ENCODE assay signal across 8 mouse cellular contexts in the genomic region with DNA sequence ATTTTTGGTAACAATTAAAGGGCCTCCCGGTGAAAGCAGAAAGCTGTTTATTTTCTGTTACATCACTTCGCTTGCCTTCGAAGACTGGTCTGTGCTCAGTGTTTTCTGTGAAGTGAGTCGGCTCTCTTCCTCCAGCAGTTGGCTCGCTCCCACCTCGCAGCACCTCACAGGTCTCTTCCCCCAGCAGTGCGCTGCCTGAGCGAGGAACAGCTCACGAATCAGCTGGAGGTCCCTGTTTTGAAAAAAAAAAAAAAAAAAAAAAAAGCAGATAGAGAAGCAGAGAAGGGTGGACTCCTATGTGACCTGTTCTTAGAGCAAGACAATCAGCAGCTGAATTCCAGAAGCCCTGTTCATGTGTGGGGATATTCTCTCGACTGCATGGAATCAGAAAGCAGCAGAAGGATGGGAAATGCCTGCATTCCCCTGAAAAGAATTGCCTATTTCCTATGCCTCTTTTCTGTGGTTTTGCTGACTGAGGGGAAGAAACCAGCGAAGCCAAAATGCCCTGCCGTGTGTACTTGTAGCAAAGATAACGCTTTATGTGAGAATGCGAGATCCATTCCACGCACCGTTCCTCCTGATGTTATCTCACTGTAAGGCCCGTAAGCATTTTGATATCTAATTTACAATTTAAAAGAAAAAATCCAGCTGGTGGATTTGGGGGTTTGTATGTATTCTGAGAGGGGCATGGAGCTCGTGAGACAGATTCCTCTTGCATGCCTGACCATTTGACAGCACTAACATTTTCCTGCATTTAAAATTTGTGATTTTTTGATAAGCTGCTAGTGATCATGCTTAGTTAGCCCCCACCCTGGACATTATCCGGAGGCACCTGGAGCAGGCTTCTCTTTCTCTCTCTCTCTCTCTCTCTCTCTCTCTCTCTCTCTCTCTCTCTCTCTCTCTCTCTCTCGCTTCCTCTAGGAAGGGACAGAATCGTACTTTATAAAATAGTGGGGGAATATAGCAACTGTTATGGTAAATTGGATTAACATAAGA. TPM values are rescaled to one million over a fixed set of nuclear protein-coding genes. Genes with fewer than 3 reads are reported as not detected.
DNase-seq lines count a peak whose midpoint lies in the region; ATAC-seq lines count a peak whose summit lies in the region.

A gene (plus strand): TSS at position 32 of the 996 bp plus-strand sequence.

- 21% methylated on average over 21 of the region's 21 CpGs for WGBS in lung, embryonic 15.5 days
- 24% methylated on average over 21 of the region's 21 CpGs for WGBS in hindbrain, embryonic 13.5 days
- 20% methylated on average over 21 of the region's 21 CpGs for WGBS in midbrain, embryonic 11.5 days

- 0 out of 2 replicates have a peak, but pooled peaks cover 5% of the 10 kb centered on the region for H3K4me1 ChIP-seq in lung, embryonic 15.5 days
- H3K4me1 ChIP-seq in hindbrain, embryonic 13.5 days (replicated peaks) = peaks cover 9% of the 10 kb centered on the region
- peaks cover 8% of the 10 kb centered on the region for H3K4me1 ChIP-seq in midbrain, embryonic 11.5 days (ENCODE audit: control insufficient read depth, insufficient read depth, low read length)

- no peak for DNase-seq in lung, adult 18-20 months
- DNase-seq in cerebellum, postnatal 25 days = peak; percentile 79 to 85
- DNase-seq in midbrain, embryonic 11.5 days (ENCODE audit: low spot score, missing footprints) = peak; percentile 85
- DNase-seq in urinary bladder, postnatal 14 days (ENCODE audit: low spot score) = no peak
- no peak for DNase-seq in urinary bladder, postnatal 4 days (ENCODE audit: low spot score in 2 of 2)
- no peak for DNase-seq in testis, postnatal 14 days (ENCODE audit: low spot score)

- no peak within 1 kb of the TSS for H3K27ac ChIP-seq in lung, embryonic 15.5 days
- H3K27ac ChIP-seq in hindbrain, embryonic 13.5 days = peak within 1 kb of the TSS; percentile 84
- H3K27ac ChIP-seq in midbrain, embryonic 11.5 days (ENCODE audit: low read depth, low read length) = no peak within 1 kb of the TSS; the same call in 1 of the 2 replicates

- H3K4me3 ChIP-seq in lung, embryonic 15.5 days = no peak within 1 kb of the TSS
- peak within 1 kb of the TSS; percentile 31 for H3K4me3 ChIP-seq in hindbrain, embryonic 13.5 days
- peak within 1 kb of the TSS; percentile 18 for H3K4me3 ChIP-seq in midbrain, embryonic 11.5 days (ENCODE audit: low read depth, low read length)

- H3K27me3 ChIP-seq in lung, embryonic 15.5 days = peaks cover 14% of the 10 kb centered on the region
- no peaks in the 10 kb centered on the region for H3K27me3 ChIP-seq in hindbrain, embryonic 13.5 days
- peaks cover 2% of the 10 kb centered on the region; the same call in 1 of the 2 replicates for H3K27me3 ChIP-seq in midbrain, embryonic 11.5 days (ENCODE audit: control insufficient read depth, insufficient read depth, low read length)

- H3K36me3 ChIP-seq in lung, embryonic 15.5 days = no peaks in the 10 kb centered on the region
- H3K36me3 ChIP-seq in hindbrain, embryonic 13.5 days = no peaks in the 10 kb centered on the region
- H3K36me3 ChIP-seq in midbrain, embryonic 11.5 days (ENCODE audit: control insufficient read depth, insufficient read depth, low read length) = no peaks in the 10 kb centered on the region

- no peak for ATAC-seq in lung, embryonic 15.5 days (ENCODE audit: borderline replicate concordance, extremely low read depth, low FRiP score, low TSS enrichment)
- peak; percentile 70 for ATAC-seq in hindbrain, embryonic 13.5 days (ENCODE audit: low FRiP score)
- ATAC-seq in midbrain, embryonic 11.5 days (ENCODE audit: low FRiP score) = peak; percentile 27; the same call in 1 of the 2 replicates

- H3K4me2 ChIP-seq in lung, embryonic 15.5 days = peak within 1 kb of the TSS; percentile 19
- peak within 1 kb of the TSS; percentile 56 for H3K4me2 ChIP-seq in hindbrain, embryonic 13.5 days
- H3K4me2 ChIP-seq in midbrain, embryonic 11.5 days = peak within 1 kb of the TSS; percentile 41

- H3K9ac ChIP-seq in lung, embryonic 15.5 days = no peak within 1 kb of the TSS
- H3K9ac ChIP-seq in hindbrain, embryonic 13.5 days = peak within 1 kb of the TSS; percentile 65
- peak within 1 kb of the TSS; percentile 36 for H3K9ac ChIP-seq in midbrain, embryonic 11.5 days (ENCODE audit: low read length)

- no peaks in the 10 kb centered on the region for H3K9me3 ChIP-seq in lung, embryonic 15.5 days
- no peaks in the 10 kb centered on the region for H3K9me3 ChIP-seq in hindbrain, embryonic 13.5 days
- no peaks in the 10 kb centered on the region for H3K9me3 ChIP-seq in midbrain, embryonic 11.5 days (ENCODE audit: control insufficient read depth, low read length)

RNA-seq across cellular contexts. Expression of the gene that starts here (rescaled TPM):
- polyA plus RNA-seq in lung, embryonic 15.5 days (2015; fragmentation: Nextera tagmentation; extraction: Ambion mirVana) = 0.15 and 0.39 TPM in 2 replicates
- 13.1 and 14.0 TPM in 2 replicates for polyA plus RNA-seq in hindbrain, embryonic 13.5 days (2015; fragmentation: Nextera tagmentation; extraction: Ambion mirVana)
- 2.0 and 2.5 TPM in 2 replicates for polyA plus RNA-seq in midbrain, embryonic 11.5 days (2014; fragmentation: Nextera tagmentation; extraction: Ambion mirVana)

Comparison
In these comparisons a context has a peak if more than half of its experiments do, and no peak if none do; other contexts are left out.
1. DNase-seq: peak in cerebellum, postnatal 25 days (2 of 2) and midbrain, embryonic 11.5 days (single experiment); none in lung, adult 18-20 months (0 of 2), urinary bladder, postnatal 14 days (single experiment), urinary bladder, postnatal 4 days (0 of 2) and testis, postnatal 14 days (single experiment).
2. Peak in every context shown above with its lines, with median percentiles within 50 percentile points of each other: H3K4me2 ChIP-seq.